Mouse (Mus musculus): ENCODE results near the gene Rundc3a.

GRCm38 (mm10) chr11:102398007-102398825, 5.0 kb downstream of the Rundc3a start:
- TF ChIP-seq POLR2A (IDR thresholded peaks at IDR 0.05; ENCODE audit: low read depth, low read length) (no peak), CTCF (IDR thresholded peaks at IDR 0.05; ENCODE audit: extremely low read depth, insufficient read depth, insufficient read length, insufficient replicate concordance) (no peak)
